Mouse (Mus musculus) kidney, adult 18-20 months (tissue): Measurements from ENCODE around the gene Gm49393.
"Not testable (repeated sequence)": the region's sequence is repeated elsewhere in the genome, so short reads cannot be mapped to it uniquely, and the experiment has no call there.

ENCODE experiments used
- DNase-seq: peaks from one replicate; pipeline ENCODE4 v3.0.0; 2021

The Gm49393 gene

DNA sequence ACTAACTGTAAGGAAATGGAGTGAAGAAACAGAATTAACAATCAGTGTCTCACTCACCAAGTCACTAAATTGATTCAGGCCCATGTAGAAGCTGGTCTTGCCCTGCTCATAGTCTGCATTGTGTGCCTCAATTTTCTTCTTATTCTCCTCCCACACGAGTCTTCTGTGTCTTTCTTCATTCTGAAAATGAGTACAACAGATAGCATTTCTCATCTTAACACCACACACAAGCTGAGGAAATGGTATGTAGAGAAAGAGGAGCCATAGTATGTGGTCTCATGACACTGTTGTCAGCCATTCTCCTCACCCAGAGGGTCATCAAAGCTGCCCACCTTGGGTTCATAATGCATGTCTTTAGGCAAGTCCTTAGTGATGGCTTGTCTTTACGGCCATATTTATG, at the start of gene Gm49393:
Gm49393 (minus strand) TSS at position 101 of the 400 bp plus-strand sequence.
- DNase-seq = not testable (repeated sequence)

DNA sequence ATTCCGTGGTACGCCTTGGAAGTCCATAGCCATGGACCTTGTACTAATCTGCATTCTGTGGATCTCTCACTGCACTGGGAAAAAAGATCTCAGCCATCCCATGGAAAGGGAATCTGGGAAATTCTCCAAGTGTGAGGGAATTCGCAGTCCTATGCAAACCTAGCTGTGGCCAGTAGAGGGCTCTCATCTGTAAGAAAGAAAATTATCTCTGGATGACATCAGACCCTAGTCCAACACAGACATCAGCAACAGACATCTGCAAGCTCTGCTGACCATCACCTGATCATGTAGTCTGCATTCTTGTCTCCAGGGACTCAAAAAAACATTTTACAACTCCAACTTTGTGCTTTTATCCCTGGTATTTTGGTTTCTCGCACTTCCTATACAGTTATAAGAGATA, 36.9 kb upstream of the Gm49393 start:
- DNase-seq = not testable (repeated sequence)

DNA sequence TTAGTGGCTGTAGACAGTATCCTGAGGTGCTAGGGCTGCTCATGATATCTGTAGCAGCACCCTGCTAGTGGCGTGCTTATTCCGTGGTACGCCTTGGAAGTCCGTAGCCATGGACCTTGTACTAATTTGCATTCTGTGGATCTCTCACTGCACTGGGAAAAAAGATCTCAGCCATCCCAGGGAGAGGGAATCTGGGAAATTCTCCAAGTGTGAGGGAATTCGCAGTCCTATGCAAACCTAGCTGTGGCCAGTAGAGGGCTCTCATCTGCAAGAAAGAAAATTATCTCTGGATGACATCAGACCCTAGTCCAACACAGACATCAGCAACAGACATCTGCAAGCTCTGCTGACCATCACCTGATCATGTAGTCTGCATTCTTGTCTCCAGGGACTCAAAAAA, 28.6 kb upstream of the Gm49393 start:
- peak; percentile 10 for DNase-seq

DNA sequence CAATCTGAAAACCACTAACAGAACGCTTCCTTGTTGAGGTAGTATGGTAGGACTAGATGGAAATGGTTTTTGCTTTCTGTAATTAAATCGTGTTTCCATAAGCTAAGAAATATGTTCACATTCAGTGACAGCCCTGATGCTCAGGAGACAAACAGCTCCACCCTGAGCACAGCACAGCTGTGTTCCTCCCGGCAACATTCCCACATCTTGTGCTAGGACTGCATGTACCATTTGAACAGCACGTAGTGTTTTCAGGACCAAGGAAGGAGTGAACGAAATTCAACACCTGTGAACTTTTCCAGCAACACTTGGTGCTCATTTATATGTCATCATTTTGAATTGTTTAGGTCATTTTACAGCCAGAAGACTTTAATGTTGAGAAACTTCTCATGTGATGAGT, 26.3 kb upstream of the Gm49393 start:
- no peak for DNase-seq

DNA sequence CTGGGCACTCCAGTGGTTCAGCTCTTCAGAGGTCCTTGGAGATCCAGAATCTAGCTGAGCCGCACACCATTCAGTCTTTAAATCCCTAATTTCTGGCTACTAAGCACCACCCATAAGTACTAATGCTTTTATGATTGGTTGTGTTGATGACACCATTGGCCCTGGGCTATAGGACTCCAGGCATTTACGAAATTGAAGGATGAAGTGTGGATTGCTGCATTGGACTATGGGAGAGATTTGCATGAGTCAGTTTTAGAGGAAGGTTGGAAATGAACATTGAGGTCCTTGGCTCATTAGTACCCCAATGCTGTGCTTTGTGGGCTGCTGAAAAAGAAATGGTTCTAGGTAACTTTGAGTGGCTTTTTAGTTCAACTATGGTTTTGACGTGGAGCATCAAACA, 6.5 kb upstream of the Gm49393 start, which contains the start of gene Tpbpa:
Tpbpa (minus strand) TSS at position 101 of the 400 bp plus-strand sequence.
- not testable (repeated sequence) for DNase-seq

DNA sequence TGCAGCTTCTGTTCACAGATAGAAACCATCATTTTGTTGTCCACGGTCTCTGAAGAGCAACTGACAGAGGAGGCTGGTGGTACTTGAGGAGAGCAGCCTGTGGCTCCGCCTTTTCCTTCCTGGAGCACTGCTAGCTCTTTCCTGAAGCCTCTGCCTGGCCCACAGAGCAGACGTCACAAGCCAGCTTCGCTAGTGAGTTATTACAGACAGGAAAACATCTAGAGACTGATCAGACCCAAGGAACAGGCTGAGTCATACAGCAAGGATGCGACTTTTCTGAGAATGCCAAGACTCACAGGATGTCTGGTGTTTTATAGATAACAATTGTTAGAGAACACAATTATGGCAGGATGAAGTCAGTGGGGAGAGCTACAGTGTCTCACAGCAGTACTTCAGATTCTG, 1.1 kb upstream of the Gm49393 start, which contains the start of the genes Gm49391 and Ctla2a:
Gm49391 (minus strand) TSS at position 72 of the 402 bp plus-strand sequence.
Ctla2a (minus strand) TSS at position 126 of the 402 bp plus-strand sequence.
- peak; percentile 27 for DNase-seq

DNA sequence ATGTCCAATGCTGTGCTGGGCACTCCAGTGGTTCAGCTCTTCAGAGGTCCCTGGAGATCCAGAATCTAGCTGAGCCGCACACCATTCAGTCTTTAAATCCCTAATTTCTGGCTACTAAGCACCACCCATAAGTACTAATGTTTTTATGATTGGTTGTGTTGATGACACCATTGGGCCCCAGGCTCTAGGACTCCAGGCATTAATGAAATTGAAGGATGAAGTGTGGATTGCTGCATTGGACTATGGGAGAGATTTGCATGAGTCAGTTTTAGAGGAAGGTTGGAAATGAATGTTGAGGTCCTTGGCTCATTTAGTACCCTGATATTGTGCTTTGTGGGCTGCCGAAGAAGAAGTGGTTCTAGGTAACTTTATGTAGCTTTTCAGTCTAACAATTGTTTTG, 30.6 kb downstream of the Gm49393 start, which contains the start of gene Tpbpb:
Tpbpb (minus strand) TSS at position 101 of the 400 bp plus-strand sequence.
- not testable (repeated sequence) for DNase-seq

DNA sequence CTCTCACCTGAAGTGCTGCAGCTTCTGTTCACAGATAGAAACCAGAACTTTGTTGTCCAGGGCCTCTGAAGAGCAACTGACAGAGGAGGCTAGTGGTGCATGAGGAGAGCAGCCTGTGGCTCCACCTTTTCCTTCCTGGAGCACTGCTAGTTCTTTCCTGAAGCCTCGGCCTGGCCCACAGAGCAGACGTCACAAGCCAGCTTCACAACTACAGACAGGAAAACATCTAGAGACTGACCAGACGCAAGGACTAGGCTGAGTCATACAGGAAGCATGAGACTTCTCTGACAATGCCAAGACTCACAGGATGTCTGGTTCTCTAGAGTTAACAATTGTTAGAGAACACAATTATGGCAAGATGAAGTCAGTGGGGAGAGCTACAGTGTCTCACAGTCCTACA, 38.1 kb downstream of the Gm49393 start, which contains the start of gene Ctla2b:
Ctla2b (minus strand) TSS at position 120 of the 400 bp plus-strand sequence.
- DNase-seq = peak; percentile 41

DNA sequence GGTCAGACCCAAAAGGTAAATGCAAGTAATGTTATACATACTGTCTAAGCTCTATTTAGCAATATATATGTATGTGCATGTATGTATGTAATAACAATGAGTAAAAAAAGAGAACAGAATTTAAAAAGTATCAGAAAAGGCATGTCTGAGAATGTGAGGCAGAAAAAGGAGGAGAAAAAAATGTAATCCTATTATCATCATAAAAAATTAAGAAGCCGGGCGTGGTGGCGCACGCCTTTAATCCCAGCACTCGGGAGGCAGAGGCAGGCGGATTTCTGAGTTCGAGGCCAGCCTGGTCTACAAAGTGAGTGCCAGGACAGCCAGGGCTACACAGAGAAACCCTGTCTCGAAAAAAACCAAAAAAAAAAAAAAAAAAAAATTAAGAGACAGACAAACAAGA, 38.6 kb downstream of the Gm49393 start, which contains the start of gene Gm49392:
Gm49392 (minus strand) TSS at position 101 of the 400 bp plus-strand sequence.
- DNase-seq = not testable (repeated sequence)

DNA sequence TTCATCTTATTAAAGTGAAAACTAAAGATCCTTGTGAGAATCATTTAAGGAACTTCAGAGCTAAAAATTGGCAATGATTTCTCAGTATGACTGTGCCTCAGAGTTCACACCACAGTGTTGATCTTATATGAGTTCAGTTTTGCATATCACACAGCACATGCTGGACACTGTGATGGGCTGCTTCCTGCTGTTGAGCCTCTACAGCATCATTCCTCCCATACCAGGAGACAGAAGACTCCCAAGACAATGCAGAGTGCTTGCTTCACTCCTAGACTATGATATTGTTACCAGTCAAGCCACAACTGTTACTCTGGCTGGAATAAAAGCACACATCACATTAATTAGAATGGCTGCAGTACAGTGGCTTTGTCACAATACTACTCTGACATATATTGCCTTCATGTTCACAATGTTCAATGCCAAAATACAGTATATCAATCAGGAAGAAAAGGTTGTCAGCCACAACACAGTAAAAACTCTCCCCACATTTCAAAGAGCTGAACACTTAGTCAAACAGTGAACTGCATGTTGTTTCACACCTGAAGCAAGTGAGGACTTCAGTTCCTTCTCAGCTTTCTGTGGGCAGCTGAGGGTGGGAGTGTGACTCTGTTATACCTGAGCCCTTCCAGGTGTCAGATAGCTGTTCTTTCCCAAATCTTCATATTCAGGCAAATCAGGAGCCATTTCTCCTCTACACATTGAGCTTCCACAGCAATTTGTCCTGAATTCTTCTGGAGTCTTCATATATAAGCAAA, 39.8 kb downstream of the Gm49393 start:
- DNase-seq = no peak

DNA sequence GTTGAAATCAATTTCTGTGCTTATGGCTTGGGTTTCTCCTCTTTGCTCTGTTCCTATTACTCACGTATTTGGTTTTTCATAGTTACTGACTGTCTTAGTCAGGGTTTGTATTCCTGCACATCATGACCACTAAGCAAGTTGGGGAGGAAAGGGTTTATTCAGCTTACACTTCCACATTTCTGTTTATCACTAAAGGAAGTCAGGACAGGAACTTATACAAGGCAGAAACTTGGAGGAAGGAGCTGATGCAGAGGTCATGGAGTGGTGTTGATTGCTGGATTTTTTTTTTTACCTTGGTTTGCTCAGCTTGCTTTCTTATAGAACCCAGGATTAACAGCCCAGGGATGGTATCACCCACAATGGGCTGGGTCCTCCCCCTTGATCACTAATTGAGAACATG, 43.1 kb downstream of the Gm49393 start:
- DNase-seq = no peak

DNA sequence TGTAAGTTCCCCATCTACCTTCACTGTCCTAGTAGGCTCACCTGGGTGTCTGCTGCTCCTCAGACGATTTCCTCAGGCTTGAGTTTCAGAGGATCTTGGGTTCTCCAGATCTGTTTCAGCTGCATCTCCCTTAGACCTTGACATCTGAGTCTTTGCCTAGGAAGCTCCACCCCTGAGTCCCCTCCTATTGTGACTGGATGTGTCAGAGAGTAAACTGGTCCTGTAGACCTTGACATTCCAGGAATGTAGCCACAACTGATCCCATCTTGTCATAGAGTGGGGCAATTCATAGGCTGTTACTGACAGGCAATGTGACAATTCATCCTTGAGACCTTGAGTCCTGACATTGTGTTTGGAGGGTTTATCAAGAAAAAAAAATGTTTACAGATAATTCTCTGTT, 71.1 kb downstream of the Gm49393 start, which contains the start of gene 4930486L24Rik:
4930486L24Rik (minus strand) TSS at position 195 of the 400 bp plus-strand sequence.
- DNase-seq = no peak

DNA sequence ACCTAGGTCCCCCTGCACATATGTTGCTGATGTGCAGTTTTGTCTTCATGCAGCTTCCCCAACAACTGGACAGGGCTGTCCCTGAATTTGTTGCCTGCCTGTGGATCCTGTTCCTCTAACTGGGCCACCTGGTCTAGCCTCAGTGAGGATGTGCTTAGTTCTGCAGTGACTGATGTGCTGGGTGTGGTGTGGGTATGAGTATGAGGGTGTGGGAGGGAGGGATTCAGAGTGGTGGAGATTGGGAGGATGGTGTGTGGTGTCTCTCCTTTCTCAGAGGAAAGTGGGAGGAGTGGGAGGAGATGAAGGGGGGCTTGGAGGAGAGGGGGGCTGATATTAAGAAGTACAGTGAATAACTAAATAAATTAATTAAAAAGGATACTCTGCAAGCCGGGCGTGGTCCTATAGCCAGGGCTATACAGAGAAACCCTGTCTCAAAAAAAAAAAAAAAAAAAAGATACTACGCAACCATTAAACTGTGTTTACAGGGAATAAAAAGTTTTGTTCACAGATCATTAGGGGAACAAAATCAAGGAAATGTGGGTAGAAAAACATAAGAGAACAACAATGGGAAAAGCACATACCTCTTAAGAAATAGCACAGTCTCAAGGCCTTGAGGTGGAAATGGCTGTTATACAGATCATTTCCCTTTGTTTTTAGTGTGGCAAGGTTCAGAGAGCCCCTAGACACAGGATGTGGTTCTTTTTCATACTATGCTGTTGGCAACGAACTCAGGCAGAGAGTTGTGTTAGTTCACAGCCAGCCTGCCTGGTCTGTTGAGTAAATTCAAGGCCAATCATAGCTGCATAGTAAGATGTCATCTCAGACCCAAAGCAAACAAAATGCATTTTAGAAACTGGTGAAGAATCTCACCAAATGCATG, 86.9 kb downstream of the Gm49393 start:
- DNase-seq = no peak

DNA sequence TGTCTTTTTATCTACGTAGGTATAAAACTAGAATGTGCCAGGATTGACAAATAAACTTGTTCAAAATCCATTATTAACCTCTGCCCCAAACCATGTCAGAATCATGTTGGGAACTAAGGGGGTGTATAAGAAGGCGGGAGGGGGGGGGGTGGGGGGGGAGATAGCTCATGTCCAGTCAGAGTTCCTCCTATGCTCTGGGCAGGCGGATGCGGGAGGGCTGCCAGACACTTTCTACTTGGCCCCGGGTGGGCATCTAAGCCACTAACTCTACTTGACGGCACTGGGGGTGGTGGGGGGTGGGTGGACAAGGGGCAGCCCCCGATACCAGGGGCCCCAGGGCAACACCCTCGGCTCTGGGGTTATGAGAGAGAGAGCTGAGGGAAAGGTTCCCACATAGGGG, 92.2 kb downstream of the Gm49393 start:
- DNase-seq = no peak

DNA sequence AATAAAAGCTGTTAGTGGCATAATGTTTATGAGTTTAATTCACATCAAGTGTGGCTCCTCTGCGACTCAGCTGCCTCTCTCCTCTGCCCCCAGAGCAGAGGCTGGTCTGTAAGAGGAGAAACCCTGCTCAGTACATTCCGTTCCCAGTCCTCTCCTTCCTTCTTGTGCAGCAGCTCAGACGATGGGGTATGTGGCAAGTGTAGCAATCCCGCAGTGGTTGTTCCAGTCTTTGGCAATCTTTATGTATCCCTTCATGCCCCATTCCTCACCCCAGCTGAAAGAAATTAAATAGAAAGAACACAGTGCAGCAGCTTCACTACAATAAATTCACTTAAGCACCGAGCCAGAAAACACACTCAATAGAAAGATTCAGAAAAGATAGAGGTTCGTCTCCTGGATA, 92.7 kb downstream of the Gm49393 start:
- DNase-seq = no peak

DNA sequence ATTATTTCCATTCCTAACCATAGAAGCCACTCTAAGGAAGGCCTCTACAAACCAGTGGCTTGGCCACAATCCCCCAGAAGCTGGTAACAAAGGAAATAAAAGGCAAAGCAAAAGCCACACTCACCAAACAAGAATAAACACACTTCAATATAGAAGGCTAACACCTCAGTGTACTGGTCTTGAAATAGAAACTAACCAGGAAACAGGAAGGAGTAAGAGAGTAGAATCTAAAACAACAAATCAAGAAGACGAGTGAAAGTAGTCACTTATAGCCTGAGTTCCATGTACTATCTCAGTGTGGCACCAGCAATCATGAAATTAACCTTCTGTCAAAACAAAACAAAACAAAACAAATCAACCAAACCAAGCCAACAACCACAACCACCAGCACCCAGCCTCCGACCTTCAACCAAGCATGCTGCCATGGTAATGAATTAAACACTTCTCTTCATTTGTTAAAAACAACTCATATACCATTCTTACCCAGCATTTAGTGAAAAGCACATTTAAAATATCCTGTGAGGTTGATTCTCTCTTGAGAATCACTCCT, 96.0 kb downstream of the Gm49393 start:
- DNase-seq = no peak

DNA sequence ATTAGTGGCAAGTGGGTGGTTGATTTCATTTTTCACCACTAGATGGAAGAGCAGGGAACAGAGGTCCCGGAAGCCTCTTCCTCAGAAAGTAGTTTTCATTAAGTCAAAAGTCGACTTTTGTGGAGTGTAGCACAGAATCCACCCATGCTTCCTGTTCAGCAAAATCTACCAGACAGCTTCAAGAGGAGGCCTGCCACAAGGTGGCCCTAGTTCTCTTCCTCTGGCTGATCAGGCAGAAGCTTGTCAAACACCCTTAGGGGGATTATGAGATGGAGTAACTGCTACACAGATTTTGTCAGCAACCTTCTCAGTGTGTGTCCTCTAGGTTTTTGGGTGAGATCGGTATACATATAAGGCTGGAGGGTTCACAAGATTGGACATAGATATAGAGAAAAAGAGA, 109.3 kb downstream of the Gm49393 start:
- DNase-seq = peak; percentile 5

DNA sequence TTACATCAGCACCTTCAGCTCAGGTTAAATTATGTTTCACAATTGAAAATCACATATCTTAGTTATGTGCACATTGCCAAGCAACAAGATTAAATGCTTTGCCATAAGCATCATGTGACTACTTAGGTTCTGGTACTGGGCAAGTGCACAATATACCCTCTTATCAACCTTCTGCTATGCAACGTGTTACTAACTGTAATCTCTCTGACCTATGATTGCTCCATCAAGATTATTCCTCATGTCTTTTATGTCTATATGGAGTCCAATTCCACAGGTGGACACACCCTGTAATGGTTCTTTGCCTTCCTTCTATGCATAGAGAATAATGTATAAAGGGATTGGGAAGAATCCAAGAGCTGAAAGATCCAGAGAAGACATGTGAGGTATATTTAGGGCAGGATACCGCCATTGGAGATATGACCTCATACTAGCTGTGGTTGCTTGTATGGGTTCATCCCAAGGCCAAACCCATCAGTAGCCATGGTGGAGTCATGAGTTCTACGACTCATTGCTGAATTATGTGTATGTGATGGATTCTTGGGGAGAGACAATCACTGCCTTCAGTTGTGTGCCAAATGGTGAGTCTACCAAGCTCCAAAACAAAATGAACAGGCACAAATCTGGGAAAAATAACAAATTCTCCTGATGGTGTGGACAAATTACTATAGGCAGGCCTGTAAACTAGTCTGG, 114.8 kb downstream of the Gm49393 start:
- DNase-seq = no peak

DNA sequence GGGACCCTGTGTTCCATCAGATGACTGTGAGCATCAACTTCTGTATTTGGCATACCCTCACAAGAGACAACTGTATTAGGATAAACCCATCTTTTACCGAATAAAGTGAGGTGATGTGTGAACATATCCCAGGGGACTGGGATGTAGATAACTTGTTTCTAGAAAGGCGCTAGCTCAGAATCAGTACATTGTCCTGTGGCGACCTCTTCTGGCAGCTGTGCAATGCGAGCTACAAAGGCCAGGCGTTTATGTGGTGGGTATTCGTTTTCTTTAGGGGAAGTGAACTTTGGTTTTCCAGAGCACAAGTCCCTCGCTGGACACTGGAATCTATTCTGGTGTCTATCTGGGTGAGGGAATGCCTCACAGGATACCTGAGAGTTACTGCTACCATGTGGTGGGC, 115.9 kb downstream of the Gm49393 start:
- DNase-seq = peak; percentile 29

DNA sequence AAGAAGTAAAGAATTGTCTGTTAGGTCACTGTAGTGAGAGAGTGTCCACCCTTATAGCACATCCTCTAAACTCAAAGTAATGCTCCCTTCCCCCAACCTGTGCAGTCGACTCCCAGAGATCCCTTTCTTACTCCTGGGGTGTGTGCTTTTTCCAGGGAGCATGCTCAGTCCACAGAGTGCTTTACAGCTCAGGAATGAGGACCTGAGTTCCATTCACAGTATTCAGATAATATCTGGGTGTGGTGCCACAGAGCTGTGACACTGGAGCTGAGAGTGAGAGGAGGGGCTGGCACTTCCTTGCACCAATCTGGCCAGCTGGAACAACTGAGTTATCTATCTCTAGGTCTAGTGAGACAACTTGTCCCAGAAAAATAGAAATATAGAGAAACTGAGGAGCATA, 121.7 kb downstream of the Gm49393 start:
- no peak for DNase-seq

DNA sequence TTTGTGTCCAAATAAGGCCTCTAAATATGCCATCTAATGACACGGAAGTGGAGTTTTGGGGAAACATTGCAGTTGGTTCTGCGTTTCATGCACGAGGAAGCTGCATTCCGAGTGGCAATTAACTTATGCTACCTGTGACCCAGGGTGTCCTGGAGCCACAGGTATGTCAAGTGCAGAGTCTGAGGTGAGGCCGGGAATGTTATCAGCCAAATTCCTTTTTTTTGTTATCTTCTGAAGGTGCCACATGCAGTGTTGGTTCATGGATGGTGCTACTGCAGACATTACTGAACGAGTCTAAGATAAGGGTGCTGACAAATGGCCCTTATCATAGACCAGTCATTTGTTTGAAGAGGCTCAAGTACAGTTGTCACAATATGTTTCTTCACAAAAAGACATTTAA, 122.6 kb downstream of the Gm49393 start:
- no peak for DNase-seq

DNA sequence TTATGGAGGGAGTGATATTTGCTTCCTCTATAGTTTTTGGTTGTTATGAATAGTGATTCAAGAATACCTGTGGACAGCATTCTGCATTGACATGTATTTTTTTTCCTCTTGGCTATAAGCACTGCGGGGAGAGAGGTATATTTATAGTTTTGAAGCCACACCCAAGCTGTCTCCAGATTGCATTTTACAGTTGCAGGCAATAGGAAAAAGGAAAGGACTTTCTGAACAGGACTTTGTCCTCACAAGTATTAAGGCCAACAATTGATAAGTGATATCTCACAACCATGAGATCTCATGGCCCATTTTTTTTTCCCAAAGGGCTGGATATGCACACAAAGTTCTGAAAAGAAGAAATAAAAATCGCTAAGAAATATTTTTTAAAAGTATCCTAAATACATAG, 125.7 kb downstream of the Gm49393 start:
- no peak for DNase-seq
